Comparison of ENCODE assay signal across 32 mouse cellular contexts in the genomic region with DNA sequence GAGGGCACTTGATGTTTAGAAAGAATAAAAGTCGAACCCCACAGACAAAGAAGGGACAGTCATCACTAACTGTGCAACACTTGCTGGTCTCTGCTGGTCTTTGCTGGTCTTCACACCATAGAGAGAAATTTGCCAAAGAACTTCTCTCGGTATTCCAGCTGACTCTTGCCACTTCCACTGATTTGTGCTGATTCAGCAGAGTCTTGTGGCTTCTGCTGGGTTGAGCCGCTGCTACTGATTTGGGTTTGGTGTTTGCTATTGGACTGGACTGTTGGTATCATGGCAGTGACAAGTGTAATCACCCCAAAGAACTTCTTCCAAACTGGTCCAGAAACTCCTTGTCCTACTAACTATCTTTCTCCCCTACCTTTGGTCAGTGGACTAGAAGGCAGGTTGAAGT.
"Had no signal": no experiment of that assay in that cellular context is flagged by ENCODE, and none has a peak within 500 bp of the region (broad histone marks: within the 10 kb centered on the region; RNA-seq: fewer than 3 reads in every experiment).

No protein-coding gene starts in this region.

- H3K4me3 ChIP-seq: left cerebral cortex, adult 2 months; limb, embryonic 10.5 days; limb, embryonic 12.5 days; limb, embryonic 13.5 days; limb, embryonic 15.5 days; liver, embryonic 12.5 days; liver, embryonic 13.5 days; liver, embryonic 15.5 days; lung, embryonic 15.5 days; megakaryocyte, embryonic 14.5 days; midbrain, embryonic 10.5 days; midbrain, embryonic 12.5 days; midbrain, embryonic 13.5 days; midbrain, embryonic 15.5 days; myocyte had no signal

- H3K9me3 ChIP-seq: limb, embryonic 10.5 days; limb, embryonic 12.5 days; limb, embryonic 13.5 days; limb, embryonic 15.5 days; liver, embryonic 12.5 days; liver, embryonic 13.5 days; liver, embryonic 15.5 days; lung, embryonic 15.5 days; midbrain, embryonic 10.5 days; midbrain, embryonic 13.5 days; midbrain, embryonic 15.5 days had no signal

- H3K4me2 ChIP-seq: limb, embryonic 12.5 days; limb, embryonic 13.5 days; limb, embryonic 15.5 days; liver, embryonic 11.5 days; liver, embryonic 12.5 days; liver, embryonic 13.5 days; liver, embryonic 15.5 days; lung, embryonic 14.5 days; lung, embryonic 15.5 days; midbrain, embryonic 11.5 days; midbrain, embryonic 12.5 days; midbrain, embryonic 13.5 days; midbrain, embryonic 15.5 days had no signal

- H3K36me3 ChIP-seq: limb, embryonic 10.5 days; limb, embryonic 13.5 days; liver, embryonic 12.5 days; liver, embryonic 13.5 days; liver, embryonic 15.5 days; lung, embryonic 15.5 days; midbrain, embryonic 10.5 days; midbrain, embryonic 12.5 days; midbrain, embryonic 13.5 days; midbrain, embryonic 15.5 days had no signal

- ATAC-seq: liver, embryonic 12.5 days; liver, postnatal 0 days; lung, postnatal 0 days; midbrain, embryonic 13.5 days; midbrain, embryonic 15.5 days; midbrain, embryonic 16.5 days had no signal

- DNase-seq: left cerebral cortex, postnatal 4 days; liver; liver, embryonic 13.5 days; liver, postnatal 0 days; lung, adult 18-20 months; lung, adult 2 months; lung, embryonic 14.5 days; lung, postnatal 10 days; lung, postnatal 14 days; lung, postnatal 36 days; lung, postnatal 4 days; midbrain, embryonic 14.5 days had no signal

- H3K9ac ChIP-seq: limb, embryonic 12.5 days; limb, embryonic 13.5 days; limb, embryonic 15.5 days; liver, embryonic 12.5 days; liver, embryonic 13.5 days; liver, embryonic 14.5 days; liver, embryonic 15.5 days; liver, postnatal 0 days; lung, embryonic 14.5 days; lung, embryonic 15.5 days; midbrain, embryonic 12.5 days; midbrain, embryonic 13.5 days; midbrain, embryonic 15.5 days had no signal

- H3K27ac ChIP-seq: left cerebral cortex, adult 2 months; limb, embryonic 10.5 days; limb, embryonic 12.5 days; limb, embryonic 13.5 days; limb, embryonic 15.5 days; liver, embryonic 12.5 days; liver, embryonic 13.5 days; liver, embryonic 14.5 days; liver, embryonic 15.5 days; lung, embryonic 15.5 days; macrophage; midbrain, embryonic 10.5 days; midbrain, embryonic 12.5 days; midbrain, embryonic 13.5 days; midbrain, embryonic 15.5 days had no signal

- H3K4me1 ChIP-seq: limb, embryonic 10.5 days; limb, embryonic 12.5 days; limb, embryonic 13.5 days; limb, embryonic 15.5 days; liver, embryonic 12.5 days; liver, embryonic 13.5 days; liver, embryonic 15.5 days; lung, embryonic 15.5 days; midbrain, embryonic 10.5 days; midbrain, embryonic 12.5 days; midbrain, embryonic 13.5 days; midbrain, embryonic 15.5 days had no signal

- H3K27me3 ChIP-seq: limb, embryonic 12.5 days; limb, embryonic 13.5 days; limb, embryonic 15.5 days; liver, embryonic 12.5 days; liver, embryonic 13.5 days; liver, embryonic 15.5 days; lung, embryonic 15.5 days; megakaryocyte, embryonic 14.5 days; midbrain, embryonic 12.5 days; midbrain, embryonic 13.5 days; midbrain, embryonic 15.5 days had no signal
